Mouse (Mus musculus): ENCODE data around the gene Metap2. TPM values are rescaled to one million over a fixed set of nuclear protein-coding genes. Genes with fewer than 3 reads are reported as not detected.
"Not testable (repeated sequence)": the region's sequence is repeated elsewhere in the genome, so short reads cannot be mapped to it uniquely, and the experiment has no call there.

The Metap2 gene
- polyA plus RNA-seq, 1 experiment from 2014 or later: 176 TPM

DNA sequence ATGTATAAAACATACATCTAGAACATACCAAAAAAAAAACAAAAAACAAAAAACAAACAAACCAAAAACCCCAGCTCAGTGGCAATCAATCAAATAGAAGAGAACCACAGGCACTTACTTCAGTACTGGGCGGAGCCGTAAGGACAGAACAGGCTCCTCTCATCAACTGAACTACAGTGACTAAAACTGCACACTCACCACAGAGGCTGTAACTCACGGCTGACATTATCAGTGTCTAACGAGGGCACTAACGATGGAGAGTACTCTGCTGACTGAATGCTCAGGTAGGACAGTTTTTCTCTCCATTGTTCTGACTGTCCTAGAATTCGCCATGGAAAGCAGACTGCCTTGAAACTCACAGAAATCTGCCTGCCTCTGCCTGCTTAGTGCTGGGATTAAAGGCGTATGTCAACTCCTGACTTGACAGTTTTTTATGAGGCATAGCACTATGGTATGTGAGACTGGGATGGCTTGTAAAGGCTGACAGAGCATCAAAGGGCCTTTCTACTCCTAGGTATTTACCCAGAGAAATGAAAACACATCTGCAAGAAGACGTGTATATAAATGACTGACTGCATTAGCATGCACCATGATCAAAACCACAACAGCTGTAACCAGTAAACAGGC lies 14.0 kb downstream of the Metap2 start:
- H3K27me3 ChIP-seq: no peaks in the 10 kb centered on the region
- H3K4me3 ChIP-seq (replicated peaks): no peak overlapping the region
- no peak overlapping the region for H3K9ac ChIP-seq (replicated peaks)
- ATAC-seq: no peak
- WGBS: 88% methylated on average over 8 of the region's 8 CpGs
- no peaks in the 10 kb centered on the region for H3K9me3 ChIP-seq
- peaks cover 64% of the 10 kb centered on the region for H3K36me3 ChIP-seq
- peaks cover 4% of the 10 kb centered on the region for H3K4me1 ChIP-seq (replicated peaks)
- no peak overlapping the region for H3K27ac ChIP-seq
- H3K4me2 ChIP-seq (replicated peaks): no peak overlapping the region

DNA sequence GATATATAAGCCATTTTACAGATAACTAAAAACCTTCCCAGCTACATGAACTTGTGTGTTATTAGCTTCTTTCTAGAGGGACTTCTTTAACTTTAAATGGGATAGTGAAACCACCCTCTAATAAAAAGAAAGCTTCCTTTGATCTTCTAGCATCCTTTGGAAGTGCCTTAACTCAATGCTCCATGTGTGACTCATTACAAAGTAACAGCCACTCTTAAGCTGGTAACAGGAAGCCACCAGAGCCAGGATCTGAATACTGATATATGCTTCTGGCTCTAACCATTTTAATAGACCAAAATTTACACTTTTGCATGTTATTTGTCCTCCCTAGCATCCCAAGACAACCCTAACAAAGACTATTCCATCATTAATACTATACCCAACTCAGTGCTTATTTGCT lies 15.0 kb downstream of the Metap2 start:
- Histone ChIP-seq H3K27me3 (no peaks in the 10 kb centered on the region), H3K4me1 (replicated peaks) (no peaks in the 10 kb centered on the region; the same call in 1 of the 2 replicates), H3K27ac (no peak overlapping the region), H3K9me3 (no peaks in the 10 kb centered on the region), H3K4me2 (replicated peaks) (no peak overlapping the region), H3K4me3 (replicated peaks) (no peak overlapping the region), H3K9ac (replicated peaks) (no peak overlapping the region), H3K36me3 (peaks cover 65% of the 10 kb centered on the region)
- no peak for ATAC-seq

DNA sequence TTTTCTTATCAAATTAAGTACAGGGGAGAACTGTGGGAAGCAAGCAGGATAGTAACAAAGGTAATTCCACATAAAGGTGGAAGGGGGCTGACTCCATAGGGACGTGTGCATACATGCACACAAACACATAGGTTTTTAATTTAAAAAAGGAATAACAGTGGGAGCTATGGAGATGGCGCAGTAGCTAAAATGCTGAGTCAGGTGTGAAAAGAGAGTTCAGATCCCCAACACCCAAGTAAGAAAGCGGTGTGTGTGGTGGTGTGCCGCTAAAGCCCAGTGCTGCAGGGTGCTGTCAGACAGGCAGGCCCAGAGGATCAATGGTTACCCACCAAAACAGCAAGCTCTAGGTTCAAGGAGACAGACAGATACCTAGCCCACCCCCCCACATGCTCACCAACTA lies 18.2 kb downstream of the Metap2 start:
- no peak overlapping the region for H3K9ac ChIP-seq (replicated peaks)
- peaks cover 52% of the 10 kb centered on the region for H3K36me3 ChIP-seq
- no peaks in the 10 kb centered on the region for H3K27me3 ChIP-seq
- no peak overlapping the region for H3K27ac ChIP-seq
- no peak for ATAC-seq
- H3K9me3 ChIP-seq: no peaks in the 10 kb centered on the region
- H3K4me1 ChIP-seq (replicated peaks): no peaks in the 10 kb centered on the region
- WGBS: 96% methylated on average over 4 of the region's 4 CpGs
- no peak overlapping the region for H3K4me2 ChIP-seq (replicated peaks)
- no peak overlapping the region for H3K4me3 ChIP-seq (replicated peaks)

DNA sequence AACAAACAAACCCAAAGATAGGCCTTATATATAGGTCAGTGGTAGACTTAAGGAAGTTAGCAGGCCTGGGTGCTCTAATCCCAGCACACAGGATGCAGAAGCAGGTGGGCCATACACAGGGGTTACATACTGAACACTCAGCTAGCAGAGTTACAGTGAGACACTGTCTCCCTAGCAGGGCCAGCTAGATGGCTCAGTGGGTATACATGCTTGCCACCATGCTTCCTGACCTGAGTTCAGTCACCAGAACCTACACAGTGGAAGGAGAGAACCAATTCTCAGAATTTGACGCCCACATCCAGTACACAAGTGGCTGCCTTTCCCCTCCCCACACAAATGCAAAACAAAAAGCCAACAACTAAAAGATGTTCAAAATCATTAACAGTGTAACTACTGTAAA lies 20.1 kb downstream of the Metap2 start:
- H3K4me1 ChIP-seq (replicated peaks): no peaks in the 10 kb centered on the region
- no peaks in the 10 kb centered on the region for H3K27me3 ChIP-seq
- whole genome bisulfite sequencing: 88% methylated on average over 1 of the region's 1 CpGs
- no peak overlapping the region for H3K27ac ChIP-seq
- peaks cover 58% of the 10 kb centered on the region for H3K36me3 ChIP-seq
- H3K9ac ChIP-seq (replicated peaks): no peak overlapping the region
- H3K4me3 ChIP-seq (replicated peaks): no peak overlapping the region
- no peak for ATAC-seq
- H3K4me2 ChIP-seq (replicated peaks): no peak overlapping the region
- H3K9me3 ChIP-seq: no peaks in the 10 kb centered on the region

DNA sequence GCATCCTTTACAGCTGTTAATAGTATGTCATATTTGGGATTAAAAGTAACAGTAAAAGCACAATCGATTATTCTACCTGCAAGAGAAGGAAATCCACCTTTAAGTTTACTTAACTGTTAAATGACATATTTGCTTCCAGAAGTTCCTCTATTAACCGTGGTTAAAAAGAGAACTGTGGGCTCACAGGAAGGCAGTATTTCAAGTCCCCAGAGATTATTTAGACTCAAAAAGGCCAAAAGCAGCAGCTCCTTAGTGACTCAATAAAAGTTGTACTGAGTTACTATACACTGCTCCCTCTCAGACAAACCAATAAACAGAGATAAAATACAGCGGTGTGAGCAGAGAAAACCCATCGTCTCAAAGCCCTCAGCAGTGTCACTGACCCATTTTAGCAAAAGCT lies 28.0 kb downstream of the Metap2 start:
- 95% methylated on average over 4 of the region's 4 CpGs for WGBS
- Histone ChIP-seq H3K27ac (no peak overlapping the region), H3K27me3 (no peaks in the 10 kb centered on the region), H3K4me2 (replicated peaks) (no peak overlapping the region), H3K4me3 (replicated peaks) (no peak overlapping the region), H3K9ac (replicated peaks) (no peak overlapping the region), H3K9me3 (no peaks in the 10 kb centered on the region), H3K36me3 (peaks cover 79% of the 10 kb centered on the region), H3K4me1 (replicated peaks) (no peaks in the 10 kb centered on the region)
- ATAC-seq: no peak

DNA sequence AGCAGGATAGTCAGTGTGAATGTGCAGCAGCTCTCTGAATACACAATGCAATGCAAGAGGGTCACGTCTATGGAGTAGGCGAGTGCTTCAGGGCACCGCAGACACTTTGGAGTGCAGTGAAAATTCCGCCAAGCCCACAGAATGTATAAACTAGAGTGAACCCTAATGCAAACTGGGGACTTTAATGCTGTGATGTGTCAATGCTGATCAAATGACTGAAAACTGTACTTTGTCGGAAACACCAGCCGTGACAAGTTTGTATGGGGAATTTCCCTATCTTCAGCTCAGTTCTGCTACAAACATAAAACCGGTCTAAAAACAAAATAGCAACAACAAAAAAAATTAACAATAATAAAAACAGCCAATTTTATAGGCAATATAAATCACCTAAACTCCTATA lies 28.5 kb downstream of the Metap2 start:
- no peaks in the 10 kb centered on the region for H3K9me3 ChIP-seq
- no peak overlapping the region for H3K4me3 ChIP-seq (replicated peaks)
- H3K9ac ChIP-seq (replicated peaks): no peak overlapping the region
- ATAC-seq: no peak
- no peaks in the 10 kb centered on the region for H3K27me3 ChIP-seq
- peaks cover 76% of the 10 kb centered on the region for H3K36me3 ChIP-seq
- no peak overlapping the region for H3K27ac ChIP-seq
- no peak overlapping the region for H3K4me2 ChIP-seq (replicated peaks)
- H3K4me1 ChIP-seq (replicated peaks): no peaks in the 10 kb centered on the region
- 95% methylated on average over 7 of the region's 7 CpGs for WGBS

DNA sequence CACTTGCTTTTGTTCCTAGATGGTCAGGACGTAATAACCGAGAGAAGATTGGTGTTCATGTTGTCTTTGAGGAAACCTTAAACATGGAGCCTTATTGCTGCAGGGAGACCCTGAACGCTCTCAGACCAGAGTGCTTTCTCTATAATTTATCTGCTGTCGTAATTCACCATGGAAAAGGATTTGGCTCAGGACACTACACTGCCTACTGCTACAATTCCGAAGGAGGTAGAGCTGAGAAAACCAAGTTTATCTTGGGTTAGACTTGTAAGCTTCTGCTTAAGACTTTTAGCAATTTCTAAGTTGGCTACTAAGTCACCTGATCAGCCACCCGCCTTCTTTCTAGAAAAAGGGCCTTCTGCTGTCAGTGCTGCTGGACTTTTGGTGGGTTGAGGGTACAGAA lies 40.8 kb downstream of the Metap2 start:
- no peak overlapping the region for H3K9ac ChIP-seq (replicated peaks)
- no peaks in the 10 kb centered on the region for H3K4me1 ChIP-seq (replicated peaks)
- no peaks in the 10 kb centered on the region for H3K27me3 ChIP-seq
- ATAC-seq: no peak
- H3K27ac ChIP-seq: no peak overlapping the region
- peaks cover 23% of the 10 kb centered on the region for H3K36me3 ChIP-seq
- no peaks in the 10 kb centered on the region for H3K9me3 ChIP-seq
- H3K4me2 ChIP-seq (replicated peaks): no peak overlapping the region
- WGBS: 93% methylated on average over 6 of the region's 6 CpGs
- no peak overlapping the region for H3K4me3 ChIP-seq (replicated peaks)

DNA sequence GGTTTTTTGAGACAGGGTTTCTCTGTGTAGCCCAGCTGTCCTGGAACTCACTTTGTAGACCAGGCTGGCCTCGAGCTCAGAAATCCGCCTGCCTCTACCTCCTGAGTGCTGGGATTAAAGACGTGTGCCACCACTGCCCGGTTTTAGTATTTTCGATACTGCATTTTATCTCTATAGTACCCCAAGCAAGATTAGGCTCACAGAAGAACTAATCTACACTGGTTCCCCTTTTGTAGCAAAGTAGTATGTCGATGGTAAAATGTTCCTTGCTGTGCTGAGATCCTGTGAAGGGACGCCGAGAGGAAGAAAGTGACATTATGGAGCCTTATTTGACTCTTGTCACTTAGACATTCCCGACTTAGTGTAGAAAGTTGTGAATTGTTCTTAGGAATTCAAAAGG lies 41.8 kb downstream of the Metap2 start:
- Histone ChIP-seq H3K27me3 (no peaks in the 10 kb centered on the region), H3K4me3 (replicated peaks) (no peak overlapping the region), H3K4me1 (replicated peaks) (no peaks in the 10 kb centered on the region), H3K36me3 (peaks cover 15% of the 10 kb centered on the region), H3K9ac (replicated peaks) (no peak overlapping the region), H3K4me2 (replicated peaks) (no peak overlapping the region), H3K27ac (no peak overlapping the region), H3K9me3 (no peaks in the 10 kb centered on the region)
- ATAC-seq: no peak
- 90% methylated on average over 9 of the region's 9 CpGs for WGBS

DNA sequence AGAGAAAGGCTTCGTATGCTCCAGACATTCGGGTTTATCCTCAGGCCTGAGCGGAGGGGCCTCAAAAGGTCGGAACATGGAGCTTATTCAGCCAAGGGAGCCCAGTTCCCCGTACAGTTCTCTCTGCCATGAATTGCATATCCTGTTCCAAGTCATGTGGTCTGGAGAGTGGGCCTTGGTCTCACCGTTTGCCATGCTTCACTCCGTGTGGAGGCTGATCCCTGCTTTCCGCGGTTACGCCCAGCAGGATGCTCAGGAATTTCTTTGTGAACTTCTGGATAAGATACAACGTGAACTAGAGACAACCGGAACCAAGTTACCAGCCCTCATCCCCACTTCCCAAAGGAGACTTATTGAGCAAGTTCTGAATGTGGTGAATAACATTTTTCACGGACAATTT lies 50.2 kb downstream of the Metap2 start:
- Histone ChIP-seq H3K27me3 (no peaks in the 10 kb centered on the region), H3K9me3 (0 out of 2 replicates have a peak, but pooled peaks cover 11% of the 10 kb centered on the region), H3K4me2 (replicated peaks) (no peak overlapping the region), H3K4me1 (replicated peaks) (no peaks in the 10 kb centered on the region), H3K36me3 (peaks cover 28% of the 10 kb centered on the region), H3K9ac (replicated peaks) (no peak overlapping the region), H3K27ac (no peak overlapping the region), H3K4me3 (replicated peaks) (no peak overlapping the region)
- WGBS: 96% methylated on average over 13 of the region's 13 CpGs
- no peak for ATAC-seq

DNA sequence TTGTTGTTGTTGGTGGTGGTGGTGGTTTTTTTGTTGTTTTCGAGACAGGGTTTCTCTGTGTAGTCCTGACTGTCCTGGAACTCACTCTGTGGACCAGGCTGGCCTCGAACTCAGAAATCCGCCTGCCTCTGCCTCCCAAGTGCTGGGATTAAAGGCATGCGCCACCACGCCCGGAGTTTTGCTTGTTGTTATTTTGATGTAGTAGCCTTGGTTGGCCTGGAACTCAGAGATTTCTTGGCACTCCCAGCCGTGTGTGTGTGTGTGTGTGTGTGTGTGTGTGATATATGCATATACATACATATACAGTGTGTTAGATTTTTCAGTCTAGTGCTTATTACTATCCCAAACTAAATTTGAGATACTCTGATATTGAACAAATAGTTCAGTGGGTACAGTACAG lies 61.8 kb downstream of the Metap2 start:
- H3K36me3 ChIP-seq; ATAC-seq; H3K4me2 ChIP-seq (replicated peaks); H3K27ac ChIP-seq; H3K9me3 ChIP-seq; H3K9ac ChIP-seq (replicated peaks); H3K4me3 ChIP-seq (replicated peaks): not testable (repeated sequence)
- Histone ChIP-seq H3K27me3 (peaks cover 41% of the 10 kb centered on the region), H3K4me1 (replicated peaks) (peaks cover 30% of the 10 kb centered on the region)
- 91% methylated on average over 7 of the region's 7 CpGs for WGBS

DNA sequence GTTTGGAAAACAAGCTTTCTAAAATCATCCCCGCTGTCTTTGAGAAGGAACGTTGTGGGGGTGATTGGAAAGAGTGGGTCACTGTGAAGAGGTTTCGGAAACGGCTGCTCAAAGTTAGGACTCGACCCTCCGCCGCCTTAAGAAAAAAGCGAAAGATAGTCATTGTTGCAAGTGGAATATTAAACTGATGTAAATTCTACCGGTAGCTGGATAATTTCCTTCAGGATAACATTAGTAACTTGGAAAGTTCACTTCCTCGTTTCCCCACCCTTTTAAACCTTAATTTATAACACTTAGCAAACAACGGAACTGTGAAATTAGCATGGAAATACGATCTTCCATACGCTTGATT lies 62.5 kb downstream of the Metap2 start:
- Histone ChIP-seq H3K4me1 (replicated peaks) (peaks cover 30% of the 10 kb centered on the region), H3K9ac (replicated peaks) (peak overlapping the region; percentile 66), H3K4me3 (replicated peaks) (peak overlapping the region; percentile 72), H3K4me2 (replicated peaks) (peak overlapping the region; percentile 96), H3K27me3 (peaks cover 48% of the 10 kb centered on the region), H3K36me3 (no peaks in the 10 kb centered on the region), H3K9me3 (no peaks in the 10 kb centered on the region), H3K27ac (no peak overlapping the region)
- 2% methylated on average over 13 of the region's 13 CpGs for WGBS
- ATAC-seq: no peak

DNA sequence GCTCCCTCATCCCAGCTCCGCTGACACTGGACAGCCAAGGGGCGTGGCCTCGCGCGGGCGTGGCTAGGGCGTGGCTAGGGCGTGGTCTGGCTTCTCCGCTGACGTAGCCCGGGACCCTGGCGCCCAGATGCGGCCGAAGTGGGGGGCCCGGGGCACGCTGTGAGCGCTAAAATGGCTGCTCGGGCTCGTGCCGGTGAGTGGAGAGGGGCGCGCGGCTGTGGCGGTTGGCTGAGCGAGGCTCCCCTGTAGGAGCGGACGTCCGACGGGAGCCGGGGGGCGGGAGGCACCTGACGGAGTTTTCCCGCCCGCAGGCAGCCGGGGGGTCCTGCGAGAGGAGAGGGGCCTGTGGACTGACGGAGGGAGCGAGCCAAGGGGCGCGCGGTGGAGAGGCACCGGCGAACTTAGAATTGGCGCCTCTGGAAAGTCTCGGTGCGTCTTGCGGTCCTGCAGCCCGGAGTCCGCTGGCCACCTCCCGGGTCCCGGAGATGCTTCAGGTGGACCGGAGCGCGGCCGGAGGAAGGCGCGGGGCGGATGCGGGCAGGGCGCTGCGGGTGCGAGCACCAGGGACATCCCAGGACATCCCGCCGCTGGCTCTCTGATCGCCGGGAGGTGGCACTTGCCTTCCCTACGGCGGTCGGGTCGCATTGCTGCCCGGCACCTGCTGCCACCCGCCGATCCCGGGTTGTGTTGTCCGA lies 63.0 kb downstream of the Metap2 start:
- WGBS: under 1% methylated on average over 75 of the region's 75 CpGs
- Histone ChIP-seq H3K36me3 (no peaks in the 10 kb centered on the region), H3K4me3 (replicated peaks) (peak overlapping the region; percentile 72), H3K4me2 (replicated peaks) (peak overlapping the region; percentile 96), H3K27me3 (peaks cover 48% of the 10 kb centered on the region), H3K4me1 (replicated peaks) (peaks cover 30% of the 10 kb centered on the region), H3K27ac (no peak overlapping the region), H3K9me3 (no peaks in the 10 kb centered on the region), H3K9ac (replicated peaks) (peak overlapping the region; percentile 66)
- peak; percentile 92 for ATAC-seq

DNA sequence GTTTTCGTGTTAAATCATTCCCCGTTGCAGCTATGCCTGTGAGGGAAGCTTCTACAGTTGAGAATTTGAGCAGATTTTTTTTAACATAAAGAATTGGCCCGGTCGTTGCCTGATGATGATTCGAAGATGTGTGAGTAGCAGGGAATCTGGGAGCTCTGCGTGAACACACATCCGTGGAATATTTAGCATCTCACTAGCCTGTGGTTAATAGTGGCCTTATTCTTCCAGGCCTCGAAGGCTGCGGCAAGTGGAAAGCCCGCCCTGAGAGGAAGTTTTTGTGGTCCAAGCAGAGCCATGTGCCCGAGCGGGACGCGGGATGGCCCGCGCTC lies 63.6 kb downstream of the Metap2 start:
- Histone ChIP-seq H3K27ac (no peak overlapping the region), H3K4me2 (replicated peaks) (peak overlapping the region; percentile 96), H3K9ac (replicated peaks) (peak overlapping the region; percentile 66), H3K4me3 (replicated peaks) (peak overlapping the region; percentile 72), H3K27me3 (peaks cover 48% of the 10 kb centered on the region), H3K36me3 (no peaks in the 10 kb centered on the region), H3K9me3 (no peaks in the 10 kb centered on the region), H3K4me1 (replicated peaks) (peaks cover 30% of the 10 kb centered on the region)
- 2% methylated on average over 16 of the region's 16 CpGs for WGBS
- no peak; the same call in 1 of the 2 replicates for ATAC-seq

Data from midbrain, embryonic 13.5 days (tissue).